Mouse (Mus musculus) left cerebral cortex, postnatal 14 days (tissue): ENCODE measurements at regions not wholly inside any gene's neighbourhood (a gene's known extent, or its start where the extent isn't known, plus 50 kb on each side); places are given as distances from the start of the nearest gene placed in this dataset.

ENCODE experiments used
- DNase-seq, 2 experiments: peaks; one replicate each; pipeline ENCODE4 v3.0.0; 2021 to 2022; ENCODE audit warnings: low spot score in 2 of 2, mixed read lengths in 1 of 2
- intact Hi-C: fragments of 180-260 bp; cut with DNase I; formaldehyde crosslinking; loops from one replicate; pipeline ENCODE4 v1.15.1; 2025

DNA sequence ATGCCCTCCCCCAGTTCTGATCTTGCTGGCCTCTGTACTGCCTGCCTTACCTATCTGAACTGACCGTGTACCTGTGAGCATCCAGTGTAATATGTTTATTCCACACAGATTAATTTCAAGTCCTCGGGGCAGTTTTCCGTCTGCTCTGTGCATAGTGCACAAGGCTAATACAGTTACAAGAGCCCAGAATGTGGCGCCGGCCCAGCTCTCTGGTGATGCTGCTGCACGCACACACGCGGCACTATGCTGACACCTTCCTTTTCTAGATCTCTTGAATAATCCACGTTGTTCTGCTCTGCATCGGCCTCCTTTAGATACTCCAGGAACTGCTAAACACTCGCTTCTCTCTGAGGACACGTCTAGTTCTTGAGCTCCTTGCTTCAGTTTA lies 55.9 kb upstream of the Cpsf6 start:
- intact Hi-C loops: loop anchor here (5.0 kb wide), 3 partner anchors 58 to 213 kb away; partner anchors contain the start of gene Yeats4
- peak; percentile 22 to 39 for DNase-seq

DNA sequence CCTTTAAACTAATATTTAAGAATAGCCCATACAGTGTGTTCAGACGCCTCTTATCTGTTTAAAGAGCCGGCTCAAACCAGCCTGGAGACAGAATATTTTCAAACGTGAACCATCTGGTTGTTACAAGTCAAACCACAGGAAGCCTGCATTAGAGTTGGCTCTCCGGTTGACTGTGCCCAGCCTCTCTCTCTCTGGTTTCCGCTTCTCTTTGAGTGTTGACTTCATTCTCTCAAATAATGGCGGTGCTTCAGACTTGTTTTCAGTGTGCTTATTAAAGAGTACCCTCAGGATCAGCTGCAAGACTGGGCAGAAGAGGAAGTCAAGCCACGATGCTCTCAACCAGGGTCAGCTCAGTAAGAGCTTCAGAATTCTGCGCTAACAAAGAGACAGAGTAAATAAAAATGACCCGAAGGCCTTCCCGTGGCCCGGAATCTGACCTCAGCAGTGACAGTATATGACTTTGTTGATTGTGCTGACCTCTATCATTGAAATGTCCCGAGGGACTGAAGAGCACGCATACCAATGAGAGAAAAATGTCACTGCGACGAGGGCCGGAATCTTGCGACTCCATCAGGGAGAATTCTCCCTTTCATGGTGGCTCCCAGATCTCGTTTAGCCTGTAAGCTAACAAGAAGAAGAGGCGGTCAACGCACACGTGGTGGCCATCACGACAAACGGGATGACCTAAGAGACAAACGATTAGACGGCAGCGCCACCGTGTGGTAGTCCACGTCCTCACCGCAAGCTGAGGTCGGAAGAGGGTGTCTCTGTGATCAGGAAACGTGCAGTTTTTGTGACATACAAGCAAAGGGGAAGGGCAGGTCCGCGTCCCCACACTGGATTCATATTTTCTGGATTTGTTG lies 55.3 kb upstream of the Cpsf6 start:
- intact Hi-C loops: loop anchor here (5.0 kb wide), 3 partner anchors 58 to 213 kb away; partner anchors contain the start of gene Yeats4
- DNase-seq: peak; percentile 89 to 91

DNA sequence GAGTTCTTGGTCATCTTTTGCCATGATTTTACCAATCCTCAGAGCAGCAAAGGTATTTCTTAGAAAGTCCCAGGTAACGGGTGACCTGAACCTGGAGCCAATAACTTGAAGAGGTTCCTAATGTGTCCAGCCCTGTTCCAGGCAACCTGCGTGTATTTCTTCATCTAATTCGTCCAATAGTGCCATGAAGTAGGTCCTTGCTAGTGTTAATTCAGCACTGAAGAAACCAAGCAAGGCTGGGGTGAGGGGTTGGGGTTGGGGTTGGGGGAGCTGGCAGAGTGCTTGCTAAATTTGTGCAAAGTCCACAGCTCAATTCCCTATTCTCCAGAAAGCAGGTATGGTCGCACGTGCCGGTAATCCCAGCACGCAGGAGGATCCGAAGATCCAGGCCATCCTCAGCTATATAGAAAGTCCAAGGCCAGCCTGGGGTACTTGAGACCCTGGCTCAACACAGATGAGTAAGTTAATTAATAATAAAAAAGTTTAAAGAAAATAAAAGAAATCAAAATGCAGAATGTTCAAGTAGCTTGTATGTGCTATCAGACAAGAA lies 54.6 kb upstream of the Cpsf6 start:
- no peak for DNase-seq
- intact Hi-C loops: no loop called here

DNA sequence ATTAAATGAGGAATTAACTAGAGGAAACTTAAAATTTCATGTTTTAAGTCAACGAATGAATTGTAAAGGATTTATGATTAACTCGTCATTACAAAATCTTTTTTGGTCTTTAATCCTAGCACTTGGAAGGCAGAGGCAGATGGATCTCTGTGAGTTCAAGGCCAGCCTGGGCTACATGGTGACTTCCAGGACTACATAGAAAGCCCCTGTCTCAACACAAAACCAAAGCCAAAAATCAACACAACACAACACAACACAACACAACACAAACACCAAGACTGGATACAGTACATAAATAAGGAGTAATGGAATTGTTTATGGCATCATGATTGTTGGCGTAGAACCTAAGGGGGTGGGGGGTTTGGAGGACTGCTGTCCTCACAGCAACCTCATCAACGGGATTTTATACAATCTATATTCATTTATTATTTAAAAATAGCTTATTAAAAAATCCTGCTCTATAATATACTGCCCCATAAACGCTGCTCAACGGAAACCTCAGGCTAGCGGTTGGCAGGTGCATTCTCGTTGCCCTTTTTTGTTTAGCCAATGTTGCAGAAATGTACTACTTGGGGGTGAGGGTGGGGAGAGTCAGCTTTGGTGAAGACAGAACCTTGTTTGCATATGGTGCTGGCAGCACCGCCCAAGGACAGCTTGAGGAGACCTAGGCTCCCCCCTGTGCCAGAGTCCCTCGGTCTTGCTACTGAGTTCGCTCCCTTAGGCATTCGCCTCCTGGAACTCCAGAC lies 53.9 kb upstream of the Cpsf6 start:
- no peak for DNase-seq
- intact Hi-C loops: no loop called here

GRCm38 (mm10) chr10:117432871-117433546 lies 53.2 kb upstream of the Cpsf6 start:
- DNase-seq: no peak
- intact Hi-C loops: no loop called here

- intact Hi-C loops: no loop called here
These were observed 52.6 kb upstream of the Cpsf6 start for GRCm38 (mm10) chr10:117432415-117432814.

GRCm38 (mm10) chr10:117431850-117432249 lies 52.0 kb upstream of the Cpsf6 start:
- intact Hi-C loops: no loop called here
- no peak for DNase-seq

More at GRCm38 (mm10) chr10:117432415-117432814, 52.6 kb upstream of the Cpsf6 start:
- DNase-seq: peak in 1 of 2 experiments; percentile 73

- no peak for DNase-seq
- intact Hi-C loops: no loop called here
These were observed 51.3 kb upstream of the Cpsf6 start for GRCm38 (mm10) chr10:117431086-117431619.

GRCm38 (mm10) chr10:117430224-117430884 lies 50.5 kb upstream of the Cpsf6 start:
- DNase-seq: no peak
- intact Hi-C loops: no loop called here

GRCm38 (mm10) chr10:117429459-117430183 lies 49.8 kb upstream of the Cpsf6 start:
- intact Hi-C loops: no loop called here
- DNase-seq: no peak
